Mouse (Mus musculus): ENCODE data around the gene Sdf2l1. TPM values are rescaled to one million over a fixed set of nuclear protein-coding genes. Genes with fewer than 3 reads are reported as not detected.
"Not testable (repeated sequence)": the region's sequence is repeated elsewhere in the genome, so short reads cannot be mapped to it uniquely, and the experiment has no call there.

Gene Sdf2l1
- 1 to 10 TPM; 3.4 to 7.1 TPM for total RNA-seq (2021)

- peak; percentile 97 to 98 for DNase-seq
- intact Hi-C loops (cut with DNase I): loop anchor here (5.0 kb wide), 1 partner anchor 145 kb away; the partner anchor contains the start of gene Tmem191c
Measured at GRCm38 (mm10) chr16:17132089-17132905, at the start of gene Sdf2l1. TSS of gene Sdf2l1 (minus strand) at chr16:17132383.

GRCm38 (mm10) chr16:17181382-17181781, 49.2 kb upstream of the Sdf2l1 start:
- intact Hi-C loops (cut with DNase I): no loop called here
- peak; percentile 17 to 37 for DNase-seq

- intact Hi-C loops (cut with DNase I): no loop called here
- no peak for DNase-seq
Measured at GRCm38 (mm10) chr16:17179706-17180105, 47.5 kb upstream of the Sdf2l1 start.

- DNase-seq: no peak
- intact Hi-C loops (cut with DNase I): no loop called here
Measured at GRCm38 (mm10) chr16:17177623-17178170, 45.5 kb upstream of the Sdf2l1 start.

- intact Hi-C loops (cut with DNase I): no loop called here
- DNase-seq: no peak
Measured at GRCm38 (mm10) chr16:17175765-17176164, 43.6 kb upstream of the Sdf2l1 start.

- DNase-seq: no peak
- intact Hi-C loops (cut with DNase I): no loop called here
Measured at GRCm38 (mm10) chr16:17168049-17168448, 35.9 kb upstream of the Sdf2l1 start.

GRCm38 (mm10) chr16:17167179-17167578, 35.0 kb upstream of the Sdf2l1 start:
- no peak for DNase-seq
- intact Hi-C loops (cut with DNase I): no loop called here

GRCm38 (mm10) chr16:17165478-17165877, 33.3 kb upstream of the Sdf2l1 start:
- DNase-seq; intact Hi-C loops (cut with DNase I): not testable (repeated sequence)

GRCm38 (mm10) chr16:17154346-17154745, 22.2 kb upstream of the Sdf2l1 start:
- intact Hi-C loops (cut with DNase I): no loop called here
- no peak for DNase-seq

GRCm38 (mm10) chr16:17151874-17152273, 19.7 kb upstream of the Sdf2l1 start:
- intact Hi-C loops (cut with DNase I): no loop called here
- DNase-seq: no peak

GRCm38 (mm10) chr16:17150520-17151258, 18.5 kb upstream of the Sdf2l1 start:
- intact Hi-C loops (cut with DNase I): no loop called here
- DNase-seq: no peak

GRCm38 (mm10) chr16:17148084-17148483, 15.9 kb upstream of the Sdf2l1 start:
- intact Hi-C loops (cut with DNase I): loop anchor here (5.0 kb wide), 2 partner anchors 54 to 124 kb away; partner anchors contain the start of gene Ube2l3

GRCm38 (mm10) chr16:17147391-17147929, 15.3 kb upstream of the Sdf2l1 start:
- no peak for DNase-seq
- intact Hi-C loops (cut with DNase I): loop anchor here (5.0 kb wide), 2 partner anchors 55 to 125 kb away; partner anchors contain the start of gene Ube2l3

More at GRCm38 (mm10) chr16:17148084-17148483, 15.9 kb upstream of the Sdf2l1 start:
- peak; percentile 13 to 38 for DNase-seq

- intact Hi-C loops (cut with DNase I): loop anchor here (5.0 kb wide), 2 partner anchors 55 to 125 kb away; partner anchors contain the start of gene Ube2l3
- DNase-seq: peak; percentile 82 to 87
Measured at GRCm38 (mm10) chr16:17146772-17147235, 14.6 kb upstream of the Sdf2l1 start, which contains the start of gene Ccdc116. TSS of gene Ccdc116 (minus strand) at chr16:17147229.

GRCm38 (mm10) chr16:17144339-17144738, 12.2 kb upstream of the Sdf2l1 start, which contains the start of gene Ydjc:
TSS of gene Ydjc (plus strand) at chr16:17144621.
- intact Hi-C loops (cut with DNase I): no loop called here
- DNase-seq: no peak

GRCm38 (mm10) chr16:17137355-17137754, 5.2 kb upstream of the Sdf2l1 start:
- no peak for DNase-seq
- intact Hi-C loops (cut with DNase I): no loop called here

- DNase-seq: no peak
- intact Hi-C loops (cut with DNase I): loop anchor here (5.0 kb wide), 1 partner anchor 144 kb away; the partner anchor contains the start of gene Tmem191c
Measured at GRCm38 (mm10) chr16:17132906-17133200, 670 bp upstream of the Sdf2l1 start.

- intact Hi-C loops (cut with DNase I): loop anchor here (5.0 kb wide), 1 partner anchor 146 kb away; the partner anchor contains the start of gene Tmem191c
Measured at GRCm38 (mm10) chr16:17131191-17132088, 743 bp downstream of the Sdf2l1 start.

GRCm38 (mm10) chr16:17127292-17127691, 4.9 kb downstream of the Sdf2l1 start:
- intact Hi-C loops (cut with DNase I): loop anchor here (2.0 to 5.0 kb wide), 2 partner anchors 80 to 165 kb away; no protein-coding TSS in a partner anchor
- peak; percentile 58 to 76 for DNase-seq

More at GRCm38 (mm10) chr16:17131191-17132088, 743 bp downstream of the Sdf2l1 start:
- peak in 1 of 2 experiments; percentile 31 for DNase-seq

All from heart, postnatal 10 days (tissue).